Mouse (Mus musculus) kidney, embryonic 16.5 days (tissue): ENCODE data around the gene Acvrl1. TPM values are rescaled to one million over a fixed set of nuclear protein-coding genes. Genes with fewer than 3 reads are reported as not detected.

ENCODE experiments used
- ATAC-seq: fragments of 200-750 bp; cut with Nextera tagmentation; 2 replicates; pipeline ENCODE4 v1.8.0; 2017; ENCODE audit warnings: moderate TSS enrichment; ENCODE audit not compliant: low FRiP score, low TSS enrichment
- H3K27ac ChIP-seq: fragments of 300-500 bp; sonication (generic); 2 replicates; pipeline ENCODE4 v1.5.1; 2014; ENCODE audit warnings: low read length
- H3K27me3 ChIP-seq: fragments of 300-500 bp; sonication (generic); 2 replicates; pipeline ENCODE4 v1.6.1; 2014; ENCODE audit warnings: low read length, control low read depth, mixed read lengths; ENCODE audit not compliant: insufficient read depth
- H3K36me3 ChIP-seq: fragments of 300-500 bp; sonication (generic); 2 replicates; pipeline ENCODE4 v1.6.1; 2014; ENCODE audit warnings: low read length, control low read depth, mixed read lengths; ENCODE audit not compliant: insufficient read depth
- H3K4me1 ChIP-seq: fragments of 300-500 bp; sonication (generic); 2 replicates; pipeline ENCODE4 v1.6.1; 2014; ENCODE audit warnings: low read length, control low read depth, mixed read lengths; ENCODE audit not compliant: insufficient read depth
- H3K4me2 ChIP-seq: fragments of 300-500 bp; sonication (generic); replicated peaks from 2 replicates; pipeline ENCODE4 v1.6.1; 2014; ENCODE audit warnings: low read depth, low read length
- H3K4me3 ChIP-seq: fragments of 300-500 bp; sonication (generic); 2 replicates; pipeline ENCODE4 v1.5.1; 2014; ENCODE audit warnings: mild to moderate bottlenecking, low read length
- H3K9ac ChIP-seq: fragments of 300-500 bp; sonication (generic); replicated peaks from 2 replicates; pipeline ENCODE4 v1.6.1; 2014; ENCODE audit warnings: low read length
- H3K9me3 ChIP-seq: fragments of 300-500 bp; sonication (generic); 2 replicates; pipeline ENCODE4 v1.6.1; 2016; ENCODE audit warnings: low read length, control low read depth
- WGBS: fragments of 180-500 bp; shearing (Covaris S2); extraction: QIAGEN DNeasy Blood & Tissue Kit; methylation state at CpG from one replicate; pipeline ENCODE4 v1.1.7; 2014; 5-methylcytosine and 5-hydroxymethylcytosine counted together
- microRNA-seq: library from miRNA; unstranded; fragments of <30 nt; microRNA quantifications from one replicate; pipeline ENCODE4, GENCODE M21; 2016
- polyA plus RNA-seq: library from polyadenylated mRNA; unstranded; fragments of >200 nt; fragmentation: Nextera tagmentation; extraction: Ambion mirVana; gene quantifications from 2 replicates; pipeline ENCODE4 v1.2.1, GENCODE M21; 2015

Gene Acvrl1
- polyA plus RNA-seq, 1 experiment from 2014 or later: 24.4 TPM

DNA sequence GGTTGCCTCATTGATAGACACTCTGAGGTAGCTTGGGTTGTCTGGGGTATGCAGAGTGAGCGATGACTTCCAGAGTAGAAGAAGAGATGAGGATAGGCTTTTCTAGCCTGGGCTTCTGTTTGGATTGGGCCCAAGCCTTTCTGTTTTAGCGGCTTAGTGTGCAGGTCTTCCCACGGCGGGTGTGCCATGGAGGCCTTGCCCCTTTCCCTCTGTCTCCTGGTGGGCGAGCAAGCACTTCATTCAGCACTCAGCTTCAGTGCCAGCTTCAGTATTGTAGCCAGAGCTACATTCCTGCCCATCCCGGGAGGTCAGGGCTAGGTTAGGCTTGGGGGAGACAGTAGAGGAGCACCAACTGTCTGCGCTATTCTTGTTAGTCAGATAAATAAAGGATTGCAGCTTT, 64.3 kb downstream of the Acvrl1 start:
- H3K27ac ChIP-seq: no peak overlapping the region
- no peak overlapping the region for H3K4me3 ChIP-seq
- no peak for ATAC-seq
- no peak overlapping the region for H3K9ac ChIP-seq
- 84% methylated on average over 7 of the region's 7 CpGs for WGBS
- no peak overlapping the region for H3K4me2 ChIP-seq
- no peaks in the 10 kb centered on the region for H3K9me3 ChIP-seq
- peaks cover 25% of the 10 kb centered on the region for H3K36me3 ChIP-seq
- no peaks in the 10 kb centered on the region for H3K27me3 ChIP-seq
- H3K4me1 ChIP-seq: peaks cover 73% of the 10 kb centered on the region

DNA sequence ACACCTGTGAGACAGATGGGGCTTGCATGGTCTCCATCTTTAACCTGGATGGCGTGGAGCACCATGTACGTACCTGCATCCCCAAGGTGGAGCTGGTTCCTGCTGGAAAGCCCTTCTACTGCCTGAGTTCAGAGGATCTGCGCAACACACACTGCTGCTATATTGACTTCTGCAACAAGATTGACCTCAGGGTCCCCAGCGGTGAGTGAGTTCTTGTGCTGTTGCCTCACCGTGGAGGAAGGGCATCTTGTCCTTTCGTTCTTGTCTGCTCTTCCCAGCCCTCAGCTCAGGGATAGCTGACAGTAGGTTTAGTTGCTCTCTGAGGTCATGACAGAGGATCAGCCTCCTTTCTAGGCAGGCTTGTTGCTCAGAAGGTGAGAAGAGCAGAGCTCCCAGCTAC, 65.6 kb downstream of the Acvrl1 start:
- Histone ChIP-seq H3K4me3 (no peak overlapping the region), H3K4me2 (no peak overlapping the region), H3K9ac (no peak overlapping the region), H3K36me3 (peaks cover 28% of the 10 kb centered on the region), H3K27me3 (no peaks in the 10 kb centered on the region), H3K9me3 (no peaks in the 10 kb centered on the region), H3K27ac (peak overlapping the region; percentile 85), H3K4me1 (peaks cover 80% of the 10 kb centered on the region)
- 85% methylated on average over 6 of the region's 6 CpGs for WGBS
- no peak for ATAC-seq

Small RNA genes within 50 kb of the gene (microRNA-seq; reads per million reads assigned to microRNA genes)
- not detected for gene Mir6962

Other genes with a start within 250 kb of the Acvrl1 start
- gene Gm47841, start 81.1 kb upstream of the Acvrl1 start, polyA plus RNA-seq: not detected in 2 replicates
- gene Fignl2, start 50.0 kb upstream of the Acvrl1 start, polyA plus RNA-seq: 0.26 and 0.35 TPM in 2 replicates
- not detected in 2 replicates for gene Ankrd33, start 12.8 kb upstream of the Acvrl1 start, polyA plus RNA-seq
- gene Acvr1b, start 45.5 kb downstream of the Acvrl1 start, polyA plus RNA-seq: 7.4 and 8.8 TPM in 2 replicates
- 3.2 and 3.4 TPM in 2 replicates for gene Grasp, start 95.7 kb downstream of the Acvrl1 start, polyA plus RNA-seq
- gene Nr4a1, start 125.7 kb downstream of the Acvrl1 start, polyA plus RNA-seq: 10.8 and 11.9 TPM in 2 replicates
- gene Atg101, start 155.8 kb downstream of the Acvrl1 start, polyA plus RNA-seq: 78.2 and 87.0 TPM in 2 replicates
- gene 6030408B16Rik, start 164.7 kb downstream of the Acvrl1 start, polyA plus RNA-seq: 23.2 and 23.9 TPM in 2 replicates
- 1.7 and 2.3 TPM in 2 replicates for gene Krt80, start 241.6 kb downstream of the Acvrl1 start, polyA plus RNA-seq